Mouse (Mus musculus) spleen, adult 2 months (tissue): ENCODE data around the gene Klhdc8a.

ENCODE experiments used
- CTCF ChIP-seq: fragments of 200-500 bp; IDR thresholded peaks from 2 replicates; pipeline ENCODE4 v1.5.1; 2011; ENCODE audit warnings: mild to moderate bottlenecking, inconsistent platforms; ENCODE audit not compliant: insufficient read depth, insufficient read length, insufficient replicate concordance; ENCODE audit errors: extremely low read depth
- POLR2A ChIP-seq: fragments of 200-500 bp; IDR thresholded peaks from 2 replicates; pipeline ENCODE4 v1.6.1; 2011; ENCODE audit warnings: low read depth, low read length, inconsistent platforms

GRCm38 (mm10) chr1:132298801-132299464 is 507 bp downstream of the Klhdc8a start:
- no peak for TF ChIP-seq CTCF
- no peak for TF ChIP-seq POLR2A
